Mouse (Mus musculus) olfactory bulb, adult 2 months (tissue): ENCODE results near the gene Rgs7.

Source experiments
- CTCF ChIP-seq: fragments of 200-500 bp; IDR thresholded peaks from 2 replicates; pipeline ENCODE4 v1.5.1; 2012; ENCODE audit warnings: low read depth, mild to moderate bottlenecking, low read length, moderate library complexity; ENCODE audit not compliant: insufficient read depth
- POLR2A ChIP-seq: fragments of 200-500 bp; IDR thresholded peaks from 2 replicates; pipeline ENCODE4 v1.6.1; 2012; ENCODE audit warnings: mild to moderate bottlenecking, low read depth, low read length, moderate library complexity; ENCODE audit not compliant: insufficient read depth

GRCm38 (mm10) chr1:175529858-175530257 is 37.6 kb upstream of the Rgs7 start:
- TF ChIP-seq CTCF: no peak
- no peak for TF ChIP-seq POLR2A
